Mouse (Mus musculus): ENCODE results near the gene Scnn1g.

GRCm38 (mm10) chr7:121763328-121763727 is 29.0 kb downstream of the Scnn1g start:
- TF ChIP-seq CTCF (IDR thresholded peaks at IDR 0.05; ENCODE audit: insufficient read depth, low read depth, low read length), result no peak
- TF ChIP-seq POLR2A (IDR thresholded peaks at IDR 0.05; ENCODE audit: insufficient read depth, low read depth, low read length), result no peak
